Mouse (Mus musculus): ENCODE data around the gene Tpr. TPM values are rescaled to one million over a fixed set of nuclear protein-coding genes. Genes with fewer than 3 reads are reported as not detected.

Gene Tpr
- polyA plus RNA-seq, 1 experiment from 2014 or later = 159 TPM

DNA sequence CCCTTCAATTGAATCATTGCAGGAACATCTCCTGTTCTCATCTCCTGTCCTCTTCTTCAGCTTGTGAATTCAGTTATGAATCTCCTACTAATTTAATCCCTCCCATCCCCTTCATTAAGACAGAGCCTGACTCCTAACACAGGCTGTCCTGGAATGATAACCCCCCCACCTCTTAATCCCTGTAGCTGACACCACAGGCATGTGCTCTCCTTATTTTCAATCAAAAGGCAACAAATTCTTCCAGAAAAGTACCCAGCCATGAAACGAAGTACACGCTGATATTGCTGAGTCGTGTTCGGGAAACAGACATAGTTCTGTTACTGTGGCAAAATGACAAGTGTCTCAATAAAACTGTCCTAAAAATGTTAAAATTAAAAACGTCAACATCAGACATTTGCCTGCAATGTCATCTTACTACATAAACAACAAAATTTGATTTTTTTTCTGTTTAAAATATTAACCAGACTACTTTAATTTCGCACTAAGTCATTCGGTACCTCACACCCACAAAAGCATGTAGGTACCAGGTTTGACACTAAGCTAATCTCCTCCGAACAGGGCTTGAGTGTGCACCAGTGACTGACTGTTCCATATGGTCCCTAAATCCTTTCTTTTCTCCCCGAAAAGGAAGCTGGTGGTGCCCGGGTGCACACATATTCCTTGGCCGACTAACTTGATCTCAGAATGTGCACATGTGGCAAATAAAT, 554 bp upstream of the Tpr start:
- WGBS = 19% methylated on average over 11 of the region's 11 CpGs
- Histone ChIP-seq H3K4me2 (peak overlapping the region; percentile 67), H3K9ac (peak overlapping the region; percentile 71), H3K27me3 (ENCODE audit: insufficient read depth, low read length) (no peaks in the 10 kb centered on the region), H3K9me3 (ENCODE audit: low read depth, low read length) (no peaks in the 10 kb centered on the region), H3K36me3 (ENCODE audit: insufficient read depth) (peaks cover 35% of the 10 kb centered on the region), H3K4me3 (ENCODE audit: low read depth, low read length) (peak overlapping the region; percentile 83), H3K27ac (ENCODE audit: low read depth) (peak overlapping the region; percentile 87), H3K4me1 (ENCODE audit: insufficient read depth) (no peaks in the 10 kb centered on the region)
- peak; percentile 22 for ATAC-seq (ENCODE audit: insufficient read depth)
- DNase-seq = peak; percentile 13
- no peak for TF ChIP-seq CTCF (IDR thresholded peaks at IDR 0.05; ENCODE audit: low read depth)

DNA sequence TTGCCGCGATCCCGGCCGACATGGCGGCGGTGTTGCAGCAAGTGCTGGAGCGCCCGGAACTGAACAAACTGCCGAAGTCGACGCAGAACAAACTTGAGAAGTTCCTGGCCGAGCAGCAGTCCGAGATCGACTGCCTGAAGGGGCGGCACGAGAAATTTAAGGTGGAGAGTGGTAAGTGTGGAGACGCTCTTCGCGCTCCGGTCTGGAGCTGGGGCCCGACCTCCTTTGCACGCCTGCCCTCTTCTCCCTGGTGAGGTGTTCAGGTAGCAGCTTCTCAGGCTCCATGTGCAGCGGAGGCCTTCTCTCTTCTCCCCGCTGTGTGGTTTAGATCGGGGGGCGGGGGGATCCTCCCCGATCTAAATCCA, 832 bp downstream of the Tpr start:
- no peak for TF ChIP-seq CTCF (IDR thresholded peaks at IDR 0.05; ENCODE audit: low read depth)
- DNase-seq = no peak
- WGBS = 0% methylated on average over 27 of the region's 27 CpGs

DNA sequence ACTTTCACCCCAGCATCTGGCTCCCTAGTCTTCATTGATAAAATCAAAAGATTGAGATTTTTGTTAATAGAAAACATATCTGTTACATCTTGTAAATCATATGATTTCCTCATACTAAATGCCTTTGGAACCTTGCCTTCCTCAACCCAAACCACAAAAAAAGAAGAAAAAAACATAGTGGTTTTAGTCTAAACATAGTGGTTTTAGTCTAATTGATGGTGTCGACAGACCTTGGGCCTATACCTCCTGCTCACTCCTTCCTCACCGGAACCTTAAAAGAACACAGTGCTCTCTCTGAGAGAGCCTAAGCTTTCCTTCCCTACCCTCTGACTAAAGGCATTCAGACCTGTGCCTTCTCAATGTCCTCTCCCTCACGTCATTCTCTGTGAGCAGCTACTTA, 3.4 kb downstream of the Tpr start:
- Histone ChIP-seq H3K9ac (no peak overlapping the region), H3K4me2 (no peak overlapping the region), H3K27me3 (ENCODE audit: insufficient read depth, low read length) (no peaks in the 10 kb centered on the region), H3K9me3 (ENCODE audit: low read depth, low read length) (no peaks in the 10 kb centered on the region), H3K4me1 (ENCODE audit: insufficient read depth) (no peaks in the 10 kb centered on the region), H3K36me3 (ENCODE audit: insufficient read depth) (peaks cover 39% of the 10 kb centered on the region), H3K4me3 (ENCODE audit: low read depth, low read length) (no peak overlapping the region), H3K27ac (ENCODE audit: low read depth) (no peak overlapping the region)
- no peak for TF ChIP-seq CTCF (IDR thresholded peaks at IDR 0.05; ENCODE audit: low read depth)
- WGBS = 90% methylated on average over 3 of the region's 3 CpGs
- ATAC-seq (ENCODE audit: insufficient read depth) = no peak
- DNase-seq = no peak

More for the DNA sequence above, 832 bp downstream of the Tpr start:
- H3K9ac ChIP-seq = peak overlapping the region; percentile 87
- H3K36me3 ChIP-seq (ENCODE audit: insufficient read depth) = peaks cover 35% of the 10 kb centered on the region
- no peaks in the 10 kb centered on the region for H3K9me3 ChIP-seq (ENCODE audit: low read depth, low read length)
- ATAC-seq (ENCODE audit: insufficient read depth) = peak; percentile 62
- H3K27me3 ChIP-seq (ENCODE audit: insufficient read depth, low read length) = no peaks in the 10 kb centered on the region
- H3K4me3 ChIP-seq (ENCODE audit: low read depth, low read length) = peak overlapping the region; percentile 83
- peak overlapping the region; percentile 94 for H3K27ac ChIP-seq (ENCODE audit: low read depth)
- no peaks in the 10 kb centered on the region for H3K4me1 ChIP-seq (ENCODE audit: insufficient read depth)
- peak overlapping the region; percentile 62 for H3K4me2 ChIP-seq

DNA sequence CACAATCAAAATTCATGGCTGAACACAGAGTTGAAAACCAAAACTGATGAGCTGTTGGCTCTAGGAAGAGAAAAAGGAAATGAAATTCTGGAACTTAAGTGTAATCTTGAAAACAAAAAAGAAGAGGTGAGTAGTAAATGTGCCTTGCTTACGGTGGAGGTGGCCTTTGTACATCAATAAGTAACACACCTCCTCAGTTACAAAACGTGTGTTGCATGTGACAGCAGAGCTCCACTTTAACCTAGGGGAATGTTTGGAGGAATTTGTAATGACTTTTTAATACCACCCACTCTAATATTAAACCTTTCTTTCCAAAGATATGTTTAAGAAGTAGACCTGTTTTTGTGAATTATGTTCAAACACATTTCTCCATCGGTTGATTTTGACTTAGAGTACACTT, 11.3 kb downstream of the Tpr start:
- Histone ChIP-seq H3K4me2 (no peak overlapping the region), H3K4me1 (ENCODE audit: insufficient read depth) (no peaks in the 10 kb centered on the region), H3K27me3 (ENCODE audit: insufficient read depth, low read length) (no peaks in the 10 kb centered on the region), H3K36me3 (ENCODE audit: insufficient read depth) (peaks cover 64% of the 10 kb centered on the region), H3K27ac (ENCODE audit: low read depth) (no peak overlapping the region), H3K9ac (no peak overlapping the region), H3K9me3 (ENCODE audit: low read depth, low read length) (no peaks in the 10 kb centered on the region), H3K4me3 (ENCODE audit: low read depth, low read length) (no peak overlapping the region)
- DNase-seq (no peak), ATAC-seq (ENCODE audit: insufficient read depth) (no peak)
- no peak for TF ChIP-seq CTCF (IDR thresholded peaks at IDR 0.05; ENCODE audit: low read depth)
- 88% methylated on average over 3 of the region's 3 CpGs for WGBS

DNA sequence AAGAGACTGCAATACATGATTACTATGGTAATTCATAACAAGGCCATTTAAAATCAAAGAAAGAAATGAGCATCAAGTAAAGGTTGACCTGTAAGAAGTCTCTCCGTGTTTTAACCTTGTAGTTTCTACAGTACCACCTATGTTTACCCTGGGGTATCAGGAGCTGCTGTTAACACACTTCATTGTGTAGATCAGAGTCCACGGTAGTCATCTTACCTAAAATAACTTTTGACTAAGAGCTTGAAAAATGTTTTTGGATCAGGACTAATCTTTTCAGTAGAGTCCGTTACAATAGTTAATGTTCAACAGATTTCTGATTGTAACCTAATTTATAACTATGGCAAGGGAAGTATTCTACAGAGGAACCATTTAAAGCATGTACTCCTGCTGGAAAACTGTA, 11.9 kb downstream of the Tpr start:
- Histone ChIP-seq H3K27me3 (ENCODE audit: insufficient read depth, low read length) (no peaks in the 10 kb centered on the region), H3K4me2 (no peak overlapping the region), H3K4me3 (ENCODE audit: low read depth, low read length) (no peak overlapping the region), H3K4me1 (ENCODE audit: insufficient read depth) (no peaks in the 10 kb centered on the region), H3K27ac (ENCODE audit: low read depth) (no peak overlapping the region), H3K36me3 (ENCODE audit: insufficient read depth) (peaks cover 65% of the 10 kb centered on the region), H3K9ac (no peak overlapping the region), H3K9me3 (ENCODE audit: low read depth, low read length) (no peaks in the 10 kb centered on the region)
- ATAC-seq (ENCODE audit: insufficient read depth) (no peak), DNase-seq (no peak)
- TF ChIP-seq CTCF (IDR thresholded peaks at IDR 0.05; ENCODE audit: low read depth) = no peak
- 85% methylated on average over 3 of the region's 3 CpGs for WGBS

DNA sequence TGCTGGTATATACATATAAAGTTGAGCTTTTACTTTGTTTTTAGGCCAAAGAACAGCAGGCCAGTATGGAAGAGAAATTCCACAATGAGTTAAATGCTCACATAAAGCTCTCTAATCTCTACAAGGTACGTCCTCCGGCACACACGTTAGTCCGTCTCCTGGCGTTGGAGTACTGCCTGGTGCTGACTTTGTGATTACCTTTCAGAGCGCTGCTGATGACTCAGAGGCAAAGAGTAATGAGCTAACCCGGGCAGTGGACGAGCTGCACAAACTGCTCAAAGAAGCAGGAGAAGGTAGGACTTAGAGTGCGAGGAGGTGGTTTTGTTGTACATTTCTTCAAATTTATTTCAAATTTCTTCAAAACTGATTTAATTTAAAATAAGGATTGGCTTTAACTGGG, 14.6 kb downstream of the Tpr start:
- WGBS = 78% methylated on average over 9 of the region's 9 CpGs
- ATAC-seq (ENCODE audit: insufficient read depth) = no peak
- DNase-seq = no peak
- Histone ChIP-seq H3K9me3 (ENCODE audit: low read depth, low read length) (no peaks in the 10 kb centered on the region), H3K36me3 (ENCODE audit: insufficient read depth) (peaks cover 76% of the 10 kb centered on the region), H3K4me3 (ENCODE audit: low read depth, low read length) (no peak overlapping the region), H3K27ac (ENCODE audit: low read depth) (no peak overlapping the region), H3K4me2 (no peak overlapping the region), H3K4me1 (ENCODE audit: insufficient read depth) (no peaks in the 10 kb centered on the region), H3K9ac (no peak overlapping the region), H3K27me3 (ENCODE audit: insufficient read depth, low read length) (no peaks in the 10 kb centered on the region)
- no peak for TF ChIP-seq CTCF (IDR thresholded peaks at IDR 0.05; ENCODE audit: low read depth)

DNA sequence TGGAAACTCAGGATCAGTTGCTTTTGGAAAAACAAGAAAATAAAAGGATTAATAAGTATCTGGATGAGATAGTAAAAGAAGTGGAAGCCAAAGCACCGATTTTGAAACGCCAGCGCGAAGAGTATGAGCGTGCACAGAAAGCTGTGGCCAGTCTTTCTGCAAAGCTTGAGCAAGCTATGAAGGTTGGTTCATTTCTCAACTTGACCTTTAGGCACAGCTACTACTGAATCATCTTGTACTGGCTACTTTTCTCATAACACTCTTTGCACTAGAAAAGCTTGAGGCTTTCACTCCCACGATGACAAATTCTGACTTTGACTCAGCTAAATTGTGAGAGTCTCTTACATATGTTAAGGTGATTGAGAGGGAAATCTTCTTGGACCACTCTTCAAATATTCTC, 17.4 kb downstream of the Tpr start:
- Histone ChIP-seq H3K9ac (no peak overlapping the region), H3K27me3 (ENCODE audit: insufficient read depth, low read length) (no peaks in the 10 kb centered on the region), H3K36me3 (ENCODE audit: insufficient read depth) (peaks cover 83% of the 10 kb centered on the region), H3K9me3 (ENCODE audit: low read depth, low read length) (no peaks in the 10 kb centered on the region), H3K4me2 (no peak overlapping the region), H3K4me1 (ENCODE audit: insufficient read depth) (no peaks in the 10 kb centered on the region), H3K4me3 (ENCODE audit: low read depth, low read length) (no peak overlapping the region), H3K27ac (ENCODE audit: low read depth) (no peak overlapping the region)
- no peak for DNase-seq
- TF ChIP-seq CTCF (IDR thresholded peaks at IDR 0.05; ENCODE audit: low read depth) = no peak
- no peak for ATAC-seq (ENCODE audit: insufficient read depth)
- WGBS = 95% methylated on average over 6 of the region's 6 CpGs

Measured in lung, embryonic 14.5 days (tissue).